35 mouse cellular contexts compared by ENCODE assay signal in genomic region chr3:95538936-95539335, GRCm38 (mm10). TPM values are rescaled to one million over a fixed set of nuclear protein-coding genes. Genes with fewer than 3 reads are reported as not detected.
DNase-seq lines count a peak whose midpoint lies in the region; TF ChIP-seq lines count a peak whose summit lies in the region.
"Had no signal": no experiment of that assay in that cellular context is flagged by ENCODE, and none has a peak within 500 bp of the region (broad histone marks: within the 10 kb centered on the region; RNA-seq: fewer than 3 reads in every experiment).

No protein-coding gene starts in this region.

- no peak for TF ChIP-seq POLR2A in cerebellum, adult 2 months (IDR thresholded peaks at IDR 0.05; ENCODE audit: borderline replicate concordance, insufficient read depth, low read length)

- DNase-seq in heart, adult 11 months: peak; percentile 62
- no peak for DNase-seq in heart, adult 9 months (ENCODE audit: low spot score in 2 of 2)
- peak; percentile 78 for DNase-seq in A20 (ENCODE audit: low read depth, low spot score)
- DNase-seq in fat pad, adult 2 months (ENCODE audit: extremely low read depth, low read depth, low spot score): peak; percentile 16
- no peak for DNase-seq in left cerebral cortex, adult 2 months (ENCODE audit: extremely low spot score in 1 of 2, low spot score in 2 of 2)
- no peak for DNase-seq in cerebellum, adult 2 months
- DNase-seq: adrenal gland, postnatal 10 days; cerebellum, adult 11 months; cerebellum, adult 8-10 months; cerebellum, postnatal 10 days; cerebellum, postnatal 36 days; embryo, embryonic 11 days; gastrocnemius, postnatal 25 days; heart, adult 18-20 months; heart, postnatal 14 days; heart, postnatal 4 days; kidney, adult 18-20 months had no signal

- no peaks in the 10 kb centered on the region for H3K27me3 ChIP-seq in cerebellum, adult 2 months (ENCODE audit: control insufficient read depth, insufficient read depth, low read length)
- H3K27me3 ChIP-seq: embryonic facial prominence, embryonic 13.5 days; heart, embryonic 13.5 days had no signal

- intact Hi-C loops in left cerebral cortex, adult 2 months (cut with DNase I): no loop called here

- no peak overlapping the region for H3K27ac ChIP-seq in left cerebral cortex, adult 2 months
- no peak overlapping the region for H3K27ac ChIP-seq in cerebellum, adult 2 months (ENCODE audit: insufficient read depth, low read length)
- H3K27ac ChIP-seq: embryonic facial prominence, embryonic 10.5 days; embryonic facial prominence, embryonic 13.5 days; heart, embryonic 10.5 days; heart, embryonic 13.5 days; hindbrain, embryonic 14.5 days; hindbrain, postnatal 0 days had no signal

- WGBS in cerebellum, adult 2 months: 58% methylated on average over 10 of the region's 10 CpGs

- no peak overlapping the region for H3K4me3 ChIP-seq in left cerebral cortex, adult 2 months
- H3K4me3 ChIP-seq in cerebellum, adult 2 months (replicated peaks; ENCODE audit: insufficient read depth, low read depth, low read length): no peak overlapping the region
- H3K4me3 ChIP-seq: embryonic facial prominence, embryonic 10.5 days; embryonic facial prominence, embryonic 13.5 days; heart, embryonic 10.5 days; heart, embryonic 13.5 days had no signal

- no peaks in the 10 kb centered on the region for H3K4me1 ChIP-seq in cerebellum, adult 2 months (ENCODE audit: control insufficient read depth, insufficient read depth, low read length)
- H3K4me1 ChIP-seq: embryonic facial prominence, embryonic 10.5 days; embryonic facial prominence, embryonic 13.5 days; heart, embryonic 10.5 days; heart, embryonic 13.5 days had no signal

- no peak for TF ChIP-seq CTCF in left cerebral cortex, adult 2 months (IDR thresholded peaks at IDR 0.05)
- no peak for TF ChIP-seq CTCF in cerebellum, adult 2 months (IDR thresholded peaks at IDR 0.05; ENCODE audit: borderline replicate concordance, insufficient read depth, low read depth, low read length)

RNA-seq across cellular contexts. Expression of gene Ctss, which starts 12.3 kb away (rescaled TPM):
- 10 to 100 TPM; 55.2 to 56.9 TPM for total RNA-seq in left cerebral cortex, adult 2 months (2021)
- polyA plus RNA-seq in cerebellum, adult 2 months (2012; rRNA removed): 39.2 and 43.0 TPM in 2 replicates
- total RNA-seq: MEL had no signal
- polyA plus RNA-seq: C2C12 had no signal

RNA-seq across cellular contexts. Expression of gene Hormad1, which starts 20.5 kb away (rescaled TPM):
- total RNA-seq in left cerebral cortex, adult 2 months (2021): not detected
- not detected in 2 replicates for polyA plus RNA-seq in cerebellum, adult 2 months (2012; rRNA removed)
- total RNA-seq: adrenal gland, adult 18-20 months; adrenal gland, postnatal 10 days; adrenal gland, postnatal 4 days; gastrocnemius, adult 8-10 months; gastrocnemius, postnatal 25 days; heart, adult 18-20 months; heart, postnatal 14 days; heart, postnatal 4 days; hindbrain, postnatal 0 days; MEL had no signal
- polyA plus RNA-seq: C2C12; CD4-positive, CD25-positive, alpha-beta regulatory T cell, adult 4 months; cortical plate, adult 2 months; embryonic facial prominence, embryonic 10.5 days; embryonic facial prominence, embryonic 13.5 days; forebrain, embryonic 11.5 days; forebrain, embryonic 14.5 days; heart, embryonic 13.5 days; heart, embryonic 16.5 days; hindbrain, embryonic 11.5 days; hindbrain, embryonic 14.5 days; hindbrain, postnatal 0 days; inflammation-experienced regulatory T-cells, adult 6 months had no signal

RNA-seq across cellular contexts. Expression of gene Ctsk, which starts 39.9 kb away (rescaled TPM):
- 1 to 10 TPM; 4.3 to 5.5 TPM for total RNA-seq in left cerebral cortex, adult 2 months (2021)
- polyA plus RNA-seq in cerebellum, adult 2 months (2012; rRNA removed): 4.0 and 4.4 TPM in 2 replicates

RNA-seq across cellular contexts. Expression of gene Golph3l, which starts 49.8 kb away (rescaled TPM):
- total RNA-seq in left cerebral cortex, adult 2 months (2021): 10 to 100 TPM; 17.2 to 19.9 TPM
- polyA plus RNA-seq in cerebellum, adult 2 months (2012; rRNA removed): 22.7 and 24.1 TPM in 2 replicates

Comparison
In these comparisons a context has a peak if more than half of its experiments do, and no peak if none do; other contexts are left out.
1. DNase-seq: peak in heart, adult 11 months (single experiment), A20 (single experiment) and fat pad, adult 2 months (single experiment); none in heart, adult 9 months (0 of 2), left cerebral cortex, adult 2 months (0 of 2) and cerebellum, adult 2 months (0 of 2).